Mouse (Mus musculus): ENCODE measurements around the gene Rangap1.

Rangap1 gene

GRCm38 (mm10) chr15:81744992-81745600 lies at the start of gene Rangap1, which contains the start of gene Zc3h7b:
Rangap1 (minus strand) TSS chr15:81745530.
Zc3h7b (plus strand) TSS chr15:81745057.
- in situ Hi-C loops (cut with MseI, MboI) = no loop called here

DNA sequence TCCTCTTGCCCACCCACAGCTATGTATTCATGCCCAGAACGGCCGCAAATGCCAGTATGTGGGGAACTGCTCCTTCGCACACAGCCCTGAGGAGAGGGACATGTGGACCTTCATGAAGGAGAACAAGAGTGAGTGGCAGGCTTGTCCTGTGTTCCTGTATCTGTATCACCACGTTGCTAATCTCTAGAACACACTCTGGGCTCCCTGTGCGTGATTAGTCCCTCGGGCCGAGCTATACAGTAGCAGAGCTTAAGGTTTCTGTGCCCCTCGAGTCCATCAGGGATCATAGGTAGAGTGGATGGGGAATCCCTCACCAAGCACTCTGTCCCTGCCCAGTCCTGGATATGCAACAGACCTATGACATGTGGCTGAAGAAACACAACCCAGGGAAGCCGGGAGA lies 47.1 kb upstream of the Rangap1 start:
- in situ Hi-C loops (cut with MseI, MboI) = no loop called here

- in situ Hi-C loops (cut with MseI, MboI) = no loop called here
Measured at GRCm38 (mm10) chr15:81787525-81787924, 42.2 kb upstream of the Rangap1 start.

- in situ Hi-C loops (cut with MseI, MboI) = no loop called here
Measured at GRCm38 (mm10) chr15:81785701-81786100, 40.4 kb upstream of the Rangap1 start.

DNA sequence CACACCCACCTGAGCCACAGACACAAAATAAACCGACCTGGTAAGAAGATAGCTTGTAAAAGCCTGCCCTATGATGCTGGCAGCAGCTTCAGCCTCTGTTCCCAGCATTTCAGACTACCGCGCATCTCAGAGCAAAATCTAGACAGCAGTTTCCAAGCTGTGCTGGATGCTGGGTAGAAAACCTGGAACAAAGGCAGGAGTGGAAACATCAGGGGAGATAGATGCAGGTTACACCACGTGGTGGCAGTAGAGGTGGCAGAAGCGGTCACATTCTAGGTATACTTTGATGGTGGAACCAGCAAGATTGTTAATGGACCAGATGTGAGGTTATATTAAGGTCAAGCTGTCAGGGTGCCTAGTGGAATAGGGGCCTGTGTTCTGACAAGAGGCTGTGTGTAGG lies 39.4 kb upstream of the Rangap1 start:
- in situ Hi-C loops (cut with MseI, MboI) = no loop called here

DNA sequence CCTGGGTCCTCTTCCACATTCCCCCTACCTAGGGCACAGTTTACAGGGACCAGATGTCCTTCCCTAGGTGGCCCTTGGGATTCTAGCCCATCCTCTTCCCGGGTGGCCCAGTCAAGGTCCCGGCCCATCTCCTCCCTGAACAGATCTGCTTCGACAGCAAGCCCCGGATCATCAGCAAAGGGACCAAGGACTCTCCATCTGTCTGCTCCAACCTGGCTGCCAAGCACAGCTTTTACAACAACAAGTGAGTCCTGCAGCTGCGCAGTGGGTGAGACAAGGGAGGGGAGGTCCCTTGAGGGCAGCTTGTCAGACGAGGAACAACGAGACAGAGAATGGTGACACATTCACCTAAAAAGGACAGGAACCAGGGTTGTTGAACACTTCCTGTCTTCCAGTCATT lies 36.5 kb upstream of the Rangap1 start:
- in situ Hi-C loops (cut with MseI, MboI) = no loop called here

DNA sequence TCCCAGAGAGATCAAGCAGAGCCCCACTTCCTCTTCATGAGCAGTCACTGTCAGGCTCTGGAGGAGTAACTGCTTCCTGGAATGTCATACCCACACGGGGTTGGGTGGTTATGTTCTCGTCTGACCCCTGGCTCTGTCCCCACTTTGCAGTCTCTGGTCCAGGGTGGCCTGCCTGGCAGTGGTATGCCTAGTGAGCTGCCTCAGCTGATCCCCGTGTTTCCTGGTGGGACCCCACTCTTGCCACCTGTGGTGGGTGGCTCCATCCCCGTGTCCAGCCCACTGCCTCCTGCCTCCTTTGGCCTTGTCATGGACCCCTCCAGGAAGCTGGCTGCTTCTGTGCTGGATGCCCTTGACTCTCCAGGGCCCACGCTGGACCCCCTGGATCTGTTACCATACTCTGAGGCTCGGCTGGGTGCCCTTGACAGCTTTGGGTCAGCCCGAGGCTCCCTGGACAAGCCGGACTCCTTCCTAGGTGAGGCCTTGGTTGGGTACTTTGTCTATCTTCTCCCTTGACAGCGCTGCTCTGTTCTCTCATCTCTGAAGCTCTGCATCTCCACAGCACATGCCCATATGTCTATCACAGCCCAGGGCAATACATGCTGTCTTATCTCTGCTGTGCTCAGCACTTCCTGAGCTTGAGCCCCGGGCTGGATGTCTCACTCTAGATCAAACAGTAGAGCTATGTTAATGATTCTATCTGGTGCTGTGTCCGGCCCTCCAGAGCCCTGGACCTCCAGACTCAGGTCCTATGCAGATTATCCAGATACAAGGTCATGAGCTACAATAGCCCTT lies 31.5 kb upstream of the Rangap1 start:
- in situ Hi-C loops (cut with MseI, MboI) = no loop called here

GRCm38 (mm10) chr15:81774505-81775171 lies 29.3 kb upstream of the Rangap1 start:
- in situ Hi-C loops (cut with MseI, MboI) = no loop called here

DNA sequence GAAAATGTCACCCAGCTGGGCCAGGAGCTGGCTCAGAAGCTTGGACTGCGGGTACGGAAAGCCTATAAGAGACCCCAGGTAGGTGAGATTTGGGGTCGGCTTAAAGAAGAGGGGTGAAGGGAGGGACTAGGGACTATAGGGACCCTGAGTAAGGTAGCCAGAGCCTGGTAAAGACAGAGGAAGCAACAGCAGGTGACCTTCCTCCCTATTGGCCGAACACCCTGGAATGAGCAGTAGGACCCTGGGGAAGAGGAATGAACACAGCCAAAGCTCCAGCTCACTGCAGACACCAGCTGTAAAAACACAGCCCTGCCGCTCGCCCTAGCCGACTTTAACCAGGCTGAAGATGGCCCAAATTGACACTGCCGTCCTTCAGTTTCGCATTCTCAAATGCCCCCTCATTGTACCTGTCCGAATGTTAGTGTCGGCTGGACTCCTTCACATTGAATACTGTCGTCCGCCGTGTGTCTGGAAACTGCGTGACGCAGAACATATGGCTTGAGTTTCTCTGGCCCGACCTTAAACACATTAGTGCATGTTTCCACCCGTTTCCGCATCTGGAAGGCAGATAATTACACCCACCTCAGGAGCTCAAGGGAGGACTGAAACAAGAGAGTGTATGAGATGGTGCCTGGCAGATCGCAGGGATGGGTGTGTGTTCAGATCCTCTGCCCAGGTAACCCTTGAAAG lies 27.2 kb upstream of the Rangap1 start:
- in situ Hi-C loops (cut with MseI, MboI) = no loop called here

DNA sequence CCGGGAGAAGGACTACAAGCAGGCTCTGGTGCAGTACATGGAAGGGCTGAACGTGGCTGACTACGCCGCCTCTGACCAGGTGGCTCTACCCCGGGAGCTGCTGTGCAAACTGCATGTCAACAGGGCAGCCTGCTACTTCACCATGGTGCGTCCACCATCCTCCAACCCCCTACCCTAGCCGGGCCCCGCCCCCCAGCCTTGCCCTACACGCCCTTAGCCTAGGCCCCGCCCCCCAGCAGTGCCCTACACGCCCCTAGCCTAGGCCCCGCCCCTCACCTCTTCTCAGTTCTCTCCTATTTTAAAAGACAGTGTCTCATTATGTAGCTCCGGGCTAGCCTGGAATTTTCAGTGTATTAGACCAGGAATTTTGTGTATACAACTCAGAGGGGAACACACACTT lies 23.7 kb upstream of the Rangap1 start:
- in situ Hi-C loops (cut with MseI, MboI) = no loop called here

DNA sequence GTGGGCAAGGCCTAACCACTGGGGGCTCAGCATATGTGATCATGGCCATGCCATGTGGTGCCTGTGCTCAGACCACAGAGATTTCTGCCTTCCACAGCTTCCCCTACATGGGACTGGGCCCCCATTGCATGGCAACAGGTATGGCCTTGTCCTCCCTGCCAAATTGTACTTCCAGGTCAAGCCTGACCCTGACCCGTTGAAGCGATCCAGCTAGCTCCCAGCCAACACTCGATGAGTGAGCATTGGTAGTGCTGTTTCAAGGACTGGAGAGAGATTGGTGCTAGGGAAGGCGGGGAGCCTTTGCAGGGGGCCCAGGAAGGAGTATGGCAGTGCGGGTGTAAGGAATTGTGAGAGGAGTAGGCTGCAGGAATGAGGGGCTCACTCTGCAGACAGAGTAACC lies 21.1 kb upstream of the Rangap1 start:
- in situ Hi-C loops (cut with MseI, MboI) = no loop called here

DNA sequence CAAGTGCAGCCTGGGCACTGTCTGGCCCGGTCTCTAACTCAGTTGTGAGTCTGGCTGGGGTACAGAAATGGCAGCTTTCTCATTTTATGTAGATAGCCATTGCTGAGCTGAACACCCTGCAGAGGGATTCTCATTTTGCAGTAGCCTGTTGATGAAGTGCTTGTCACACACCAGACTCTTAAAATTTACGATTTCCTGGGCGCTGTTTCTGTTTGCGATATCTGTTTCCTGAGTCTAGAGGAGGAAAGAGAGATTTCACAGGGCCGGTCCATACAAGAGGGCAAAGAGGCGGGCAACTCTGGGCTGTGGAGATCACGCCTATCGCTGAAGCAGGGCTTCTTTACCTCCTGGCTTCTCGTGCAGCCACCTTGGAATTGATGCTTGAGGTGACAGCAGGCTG lies 20.3 kb upstream of the Rangap1 start:
- in situ Hi-C loops (cut with MseI, MboI) = no loop called here

DNA sequence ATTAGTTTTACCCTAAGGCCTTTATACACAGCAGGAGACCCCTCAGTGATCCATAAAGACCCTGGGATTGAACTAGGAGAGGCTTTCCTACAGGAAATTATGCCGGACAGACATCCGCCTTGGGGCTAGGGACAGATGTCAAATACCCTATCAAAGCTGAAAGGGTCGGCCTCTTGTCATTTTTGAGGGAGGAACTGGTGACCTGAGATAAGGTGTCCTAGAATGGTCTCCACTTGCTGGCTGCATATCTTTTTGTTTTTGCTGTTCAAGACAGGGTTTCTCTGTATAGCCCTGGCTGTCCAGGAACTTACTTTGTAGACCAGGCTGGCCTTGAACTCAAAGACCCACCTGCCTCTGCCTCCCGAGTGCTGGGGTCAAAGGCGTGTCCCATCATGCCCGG lies 19.2 kb upstream of the Rangap1 start:
- in situ Hi-C loops (cut with MseI, MboI) = no loop called here

GRCm38 (mm10) chr15:81761959-81762358 lies 16.6 kb upstream of the Rangap1 start:
- in situ Hi-C loops (cut with MseI, MboI) = no loop called here

DNA sequence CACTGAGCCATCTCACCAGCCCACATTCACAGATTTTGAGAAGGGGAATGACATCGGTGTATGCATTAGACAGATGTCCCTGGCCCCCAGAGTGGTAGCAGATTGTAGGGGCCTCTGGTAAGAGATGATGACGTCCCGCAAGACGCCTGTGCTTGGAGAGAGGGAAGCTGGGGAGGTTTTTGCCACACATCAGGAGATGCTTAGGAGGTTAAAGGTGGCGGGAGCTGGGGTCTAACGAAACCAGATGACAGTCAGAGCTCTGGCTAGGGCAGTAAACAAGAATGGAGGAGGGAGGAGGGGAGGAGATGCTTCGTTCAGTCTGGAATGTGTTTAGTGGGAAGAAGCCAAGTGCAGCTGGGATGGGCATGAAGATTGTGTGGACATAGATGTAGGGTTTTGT lies 16.1 kb upstream of the Rangap1 start:
- in situ Hi-C loops (cut with MseI, MboI) = no loop called here

DNA sequence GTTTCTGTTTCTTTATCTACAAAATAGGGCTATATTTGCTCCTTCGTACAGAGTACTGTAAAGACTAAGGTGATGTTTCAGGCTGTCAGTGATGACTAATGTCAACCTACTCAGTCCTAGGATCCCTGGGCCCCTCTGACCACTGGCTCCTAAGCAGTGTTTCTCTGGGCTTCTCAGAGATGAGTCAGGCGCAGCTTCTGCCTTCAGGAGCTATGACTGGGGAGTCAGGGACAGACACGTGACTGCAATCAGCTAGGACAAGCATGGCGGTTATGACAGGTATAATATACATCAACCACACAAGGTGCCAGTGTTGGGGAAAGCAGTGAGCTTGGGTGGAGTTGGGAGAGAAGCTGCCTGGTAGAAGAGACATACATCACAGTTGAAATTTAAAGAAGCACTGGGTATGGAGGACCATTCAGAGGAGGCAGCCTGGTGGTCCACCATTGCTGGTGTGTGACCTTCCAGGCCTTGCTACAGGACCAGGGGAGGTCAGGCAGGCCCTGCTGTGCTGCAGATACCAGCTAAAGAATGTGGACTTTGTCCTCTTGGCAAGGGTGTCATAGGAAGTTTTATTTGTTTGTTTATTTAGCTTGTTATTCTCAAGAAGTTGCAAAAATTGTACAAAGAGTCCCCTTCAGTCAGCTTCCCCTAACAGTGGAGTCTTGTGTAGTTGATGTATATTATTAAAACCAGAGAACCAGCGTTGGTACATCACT lies 15.2 kb upstream of the Rangap1 start:
- in situ Hi-C loops (cut with MseI, MboI) = no loop called here

GRCm38 (mm10) chr15:81759542-81759941 lies 14.2 kb upstream of the Rangap1 start:
- in situ Hi-C loops (cut with MseI, MboI) = no loop called here

- in situ Hi-C loops (cut with MseI, MboI) = no loop called here
Measured at GRCm38 (mm10) chr15:81758701-81759100, 13.4 kb upstream of the Rangap1 start.

GRCm38 (mm10) chr15:81753669-81754068 lies 8.3 kb upstream of the Rangap1 start:
- in situ Hi-C loops (cut with MseI, MboI) = no loop called here

DNA sequence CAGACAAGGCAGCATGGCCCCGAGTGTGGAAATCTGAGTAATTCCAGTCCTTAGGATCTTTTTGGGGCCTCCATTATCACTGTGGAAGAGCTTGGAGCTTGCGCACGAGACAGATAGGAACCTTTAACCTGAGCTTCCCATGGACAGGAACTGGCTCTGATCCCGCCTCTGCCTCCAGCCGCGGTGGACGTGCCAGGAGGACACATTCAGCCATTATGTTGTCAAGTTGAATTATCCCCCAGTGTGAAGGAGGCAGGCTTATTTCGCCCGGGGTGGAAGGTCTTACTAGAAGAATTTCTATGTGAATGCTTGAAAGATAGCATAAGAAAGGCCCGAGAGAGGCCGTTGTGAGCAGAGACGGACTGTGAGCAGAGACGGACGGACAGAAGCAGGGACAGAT lies 4.4 kb upstream of the Rangap1 start:
- in situ Hi-C loops (cut with MseI, MboI) = no loop called here

DNA sequence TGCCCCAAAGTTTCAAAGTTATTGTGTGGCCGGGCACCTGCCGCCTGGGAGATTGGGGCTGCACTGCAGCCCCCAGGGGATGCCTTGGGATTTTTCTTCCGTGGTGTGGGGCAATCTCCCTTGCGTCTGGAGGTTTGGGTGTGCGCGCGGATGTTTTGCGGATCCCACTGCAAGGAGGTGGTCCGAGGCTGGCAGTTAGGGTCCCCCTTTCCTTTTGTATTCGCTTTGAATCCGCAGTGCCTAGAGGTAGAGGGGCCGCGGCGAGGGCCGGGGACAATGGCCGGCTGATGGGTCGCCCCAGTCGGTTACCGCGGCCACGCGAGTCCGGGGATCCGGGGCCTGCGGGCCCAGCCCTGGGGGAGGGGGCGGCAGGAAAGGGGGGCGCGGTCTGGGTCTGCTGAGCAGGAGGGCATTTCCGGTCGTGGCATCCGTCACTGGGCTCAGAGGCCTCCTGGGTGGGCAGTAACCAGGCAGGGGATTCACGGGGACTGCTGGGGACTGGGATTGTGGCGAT lies 328 bp upstream of the Rangap1 start:
- in situ Hi-C loops (cut with MseI, MboI) = no loop called here
